Mouse (Mus musculus): ENCODE data around the gene Tbcd.

Tbcd gene

DNA sequence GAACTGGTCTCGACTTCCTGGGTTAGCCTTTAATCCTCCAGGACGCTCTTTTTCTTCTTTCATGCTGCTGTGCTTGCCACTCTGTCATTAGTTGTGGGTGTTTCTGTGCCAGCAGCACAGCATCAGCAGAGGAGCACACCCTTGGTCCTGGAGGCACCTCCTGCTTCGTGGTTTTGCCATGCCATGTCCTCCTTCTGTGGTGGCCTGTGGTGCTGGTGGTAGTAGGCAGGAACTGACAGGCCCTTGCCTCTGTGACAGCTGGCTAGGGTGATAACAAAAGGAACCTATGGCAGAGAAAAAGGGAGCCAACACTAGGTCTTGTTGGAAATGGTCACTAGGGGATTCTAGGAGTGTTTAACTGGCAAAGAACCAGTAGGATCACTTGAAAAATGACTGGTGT lies 78.0 kb downstream of the Tbcd start:
- DNase-seq (ENCODE audit: low read depth, low spot score): no peak

DNA sequence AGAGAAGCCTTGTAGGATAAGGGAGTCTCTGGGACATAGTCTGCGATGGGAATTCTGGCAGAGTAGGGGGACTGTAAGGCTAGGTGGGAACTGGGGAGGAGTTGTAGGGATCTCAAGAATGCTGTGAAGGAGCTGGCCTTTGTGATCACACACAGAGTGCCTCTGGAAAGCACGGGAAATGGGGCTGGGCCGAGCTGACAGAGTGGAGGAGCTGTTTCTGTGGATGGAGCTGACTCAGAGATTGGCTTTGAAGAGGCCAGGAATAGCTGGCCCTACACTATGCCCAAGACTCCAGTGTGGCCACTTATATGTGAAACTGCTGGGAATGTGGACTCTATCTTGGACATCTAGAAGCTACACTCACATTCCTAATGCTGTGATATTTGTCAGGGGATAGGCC lies 84.8 kb downstream of the Tbcd start:
- no peak for DNase-seq (ENCODE audit: low read depth, low spot score)

DNA sequence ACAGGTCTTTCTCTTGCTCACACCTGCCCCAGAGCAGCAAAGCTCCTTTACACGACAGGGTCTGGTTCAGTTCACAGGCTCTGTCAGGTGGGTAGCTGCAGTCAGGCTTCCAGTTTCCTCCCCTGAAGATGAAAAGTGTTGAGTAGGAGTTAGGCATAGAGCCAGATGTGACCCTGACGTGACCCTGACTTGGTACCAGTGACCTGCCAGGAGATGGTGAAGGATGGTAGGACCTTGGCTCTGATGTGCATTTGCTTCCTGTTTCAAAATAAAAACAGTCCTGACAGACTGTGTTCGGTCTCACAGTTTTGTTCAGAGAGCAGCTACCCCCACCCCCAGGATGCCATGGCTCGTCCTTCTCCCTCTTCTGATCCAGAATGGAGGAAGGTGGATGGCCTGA lies 90.7 kb downstream of the Tbcd start:
- DNase-seq (ENCODE audit: low read depth, low spot score): no peak

DNA sequence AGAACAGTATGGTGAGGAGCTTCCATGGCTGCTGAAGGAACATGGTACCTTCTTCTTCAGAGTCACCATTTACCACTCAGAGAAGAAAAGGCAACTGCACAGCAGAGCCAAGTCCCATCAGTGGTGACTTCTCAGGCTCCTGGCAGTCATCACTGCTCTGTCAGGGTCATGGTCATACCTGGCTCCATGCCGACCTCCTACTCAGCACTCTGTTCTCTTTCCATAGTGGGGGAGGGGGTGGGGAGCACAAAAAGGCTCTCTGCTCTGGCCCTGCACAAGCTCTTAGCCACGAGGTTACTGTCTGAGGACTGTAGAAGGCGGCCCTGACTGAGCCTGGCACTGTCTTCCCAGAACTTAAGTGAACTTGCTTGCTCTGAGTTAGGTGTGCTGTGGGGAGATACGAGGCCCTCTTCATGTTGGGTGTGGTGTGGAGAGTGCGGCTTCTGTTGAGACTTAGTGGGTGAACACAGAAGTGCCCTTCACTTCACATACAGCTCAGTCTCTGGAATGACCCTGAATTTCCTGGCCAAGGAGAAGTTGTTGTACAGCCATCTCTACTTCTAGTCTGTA lies 91.6 kb downstream of the Tbcd start:
- DNase-seq (ENCODE audit: low read depth, low spot score): no peak

DNA sequence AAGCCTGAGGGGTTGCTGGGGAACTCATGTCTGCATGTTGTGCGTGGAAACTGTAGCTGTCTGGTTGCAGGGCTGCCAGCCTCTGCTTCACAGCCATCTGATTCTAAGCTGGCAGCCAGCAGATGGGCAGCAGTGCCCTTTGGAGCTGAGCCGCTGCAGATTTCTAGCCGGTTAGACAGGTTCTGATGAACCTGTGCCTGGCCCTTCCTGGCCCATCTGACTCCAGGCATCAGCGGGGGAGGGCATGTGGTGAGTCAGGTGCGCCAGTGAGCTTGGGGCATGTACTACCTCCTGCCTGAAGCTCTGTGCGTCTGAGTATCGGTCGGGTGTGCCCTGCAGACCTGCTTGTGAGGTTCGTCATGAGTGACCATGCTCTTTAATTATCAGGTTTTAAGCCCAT lies 92.2 kb downstream of the Tbcd start:
- DNase-seq (ENCODE audit: low read depth, low spot score): no peak

GRCm38 (mm10) chr11:121544755-121545397 lies 93.1 kb downstream of the Tbcd start:
- no peak for DNase-seq (ENCODE audit: low read depth, low spot score)

GRCm38 (mm10) chr11:121545398-121546034 lies 93.8 kb downstream of the Tbcd start:
- no peak for DNase-seq (ENCODE audit: low read depth, low spot score)

GRCm38 (mm10) chr11:121547234-121547633 lies 95.5 kb downstream of the Tbcd start:
- no peak for DNase-seq (ENCODE audit: low read depth, low spot score)

GRCm38 (mm10) chr11:121547925-121548324 lies 96.2 kb downstream of the Tbcd start:
- no peak for DNase-seq (ENCODE audit: low read depth, low spot score)

GRCm38 (mm10) chr11:121548996-121549842 lies 97.5 kb downstream of the Tbcd start:
- DNase-seq (ENCODE audit: low read depth, low spot score): no peak

DNA sequence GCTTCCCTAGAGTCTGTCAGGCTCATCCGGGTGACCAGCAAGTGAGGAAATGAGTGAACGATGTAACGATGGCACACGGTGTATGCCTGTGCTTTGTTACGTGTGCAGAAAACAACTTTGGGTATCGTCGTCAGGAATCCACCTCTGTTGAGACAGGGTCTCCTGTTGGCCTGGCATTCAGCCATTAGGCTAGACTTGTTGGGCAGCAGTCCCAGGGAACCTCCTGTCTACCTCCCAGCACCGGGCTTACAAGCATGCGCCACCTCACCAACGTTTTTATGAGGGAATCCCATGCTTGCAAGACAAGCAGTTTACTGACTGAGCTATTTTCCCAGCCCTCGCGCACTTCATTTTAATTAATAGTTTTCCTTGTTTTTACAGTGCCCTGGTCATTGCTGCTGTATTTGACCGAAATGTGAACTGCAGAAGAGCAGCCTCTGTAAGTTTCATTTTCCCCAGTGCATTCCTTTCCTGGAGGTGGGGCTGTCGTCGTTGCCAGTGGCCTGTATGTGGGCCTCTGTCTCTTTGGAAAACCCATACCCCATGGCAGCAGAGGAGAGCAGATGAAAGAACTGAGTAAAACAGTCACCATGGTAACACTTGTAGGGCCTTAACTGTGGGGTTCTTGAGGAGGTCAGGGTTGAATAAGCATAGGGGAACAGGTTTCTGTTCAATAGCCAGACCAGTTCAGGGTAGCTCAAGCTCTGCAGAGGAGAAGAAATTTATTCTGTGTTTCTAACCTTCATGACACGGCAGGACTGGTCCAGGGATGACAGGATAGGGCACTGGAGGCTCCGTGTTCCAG lies 98.3 kb downstream of the Tbcd start:
- DNase-seq (ENCODE audit: low read depth, low spot score): no peak

- DNase-seq (ENCODE audit: low read depth, low spot score): no peak
These were observed 99.6 kb downstream of the Tbcd start for GRCm38 (mm10) chr11:121551206-121551799.

GRCm38 (mm10) chr11:121552167-121552566 lies 100.4 kb downstream of the Tbcd start:
- no peak for DNase-seq (ENCODE audit: low read depth, low spot score)

DNA sequence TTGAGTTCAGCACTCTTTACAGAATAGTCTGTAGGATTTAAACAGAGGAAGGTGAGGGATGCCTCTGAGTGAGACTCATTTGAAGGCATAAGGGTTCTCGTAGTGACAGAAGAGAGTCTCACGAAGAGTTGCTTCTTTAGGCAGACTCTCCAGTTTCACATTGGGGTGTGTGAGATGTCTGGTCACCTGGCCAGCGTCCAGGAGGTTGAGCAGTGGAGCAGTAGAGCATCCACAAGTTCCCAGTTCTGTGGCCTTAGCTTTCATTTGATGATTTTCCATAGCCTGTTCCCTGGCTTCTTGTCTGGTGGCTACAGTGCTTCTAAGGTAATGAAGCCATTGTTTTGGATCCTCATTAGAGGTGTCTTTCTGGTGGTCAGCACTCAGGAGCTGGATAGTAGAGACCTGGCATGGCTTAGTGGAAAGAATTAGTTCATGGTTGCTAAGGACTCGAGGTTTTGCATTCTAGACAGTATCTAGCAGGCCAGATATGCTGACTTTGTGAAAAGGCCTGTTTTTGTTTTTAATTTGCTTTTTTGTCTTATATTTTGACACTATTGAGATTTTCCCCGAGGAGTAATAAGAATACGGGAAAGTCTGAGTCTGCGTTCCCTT lies 101.2 kb downstream of the Tbcd start:
- no peak for DNase-seq (ENCODE audit: low read depth, low spot score)

DNA sequence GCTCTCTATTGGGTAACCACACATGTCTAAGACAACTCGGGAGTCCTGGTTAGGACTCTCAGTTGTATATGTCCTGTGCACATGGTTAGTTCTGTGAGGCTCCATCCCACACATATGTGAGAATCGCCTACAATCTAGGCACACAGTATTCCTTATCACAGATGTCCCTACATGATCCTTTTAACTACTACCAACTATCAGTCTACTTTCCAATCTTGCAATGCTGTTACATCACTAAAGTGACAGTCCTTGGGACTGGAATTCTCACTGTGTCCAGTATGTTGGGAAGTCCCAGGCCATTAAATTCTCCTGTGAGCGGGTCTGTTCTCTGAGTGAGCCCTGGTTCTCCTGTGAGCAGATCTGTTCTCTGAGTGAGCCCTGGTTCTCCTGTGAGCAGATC lies 101.7 kb downstream of the Tbcd start:
- no peak for DNase-seq (ENCODE audit: low read depth, low spot score)

GRCm38 (mm10) chr11:121556727-121557126 lies 105.0 kb downstream of the Tbcd start:
- no peak for DNase-seq (ENCODE audit: low read depth, low spot score)

DNA sequence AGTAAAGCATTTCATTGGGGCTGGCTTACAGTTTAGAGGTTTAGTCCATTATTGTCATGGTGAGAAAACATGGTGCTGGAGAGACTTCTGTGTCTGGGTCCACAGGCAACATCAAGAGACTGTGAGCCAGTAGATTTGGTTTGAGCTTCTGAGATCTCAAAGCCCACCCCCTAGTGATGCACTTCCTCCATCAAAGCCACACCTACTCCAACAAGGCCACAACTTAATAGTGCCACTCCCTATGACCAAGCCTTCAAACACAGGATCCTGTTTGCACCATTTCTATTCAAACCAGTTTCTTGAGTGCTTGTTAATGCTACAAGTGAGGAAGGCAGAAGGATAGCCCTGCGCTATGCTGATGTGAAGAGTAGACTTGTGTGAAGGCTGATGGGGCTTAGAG lies 106.2 kb downstream of the Tbcd start:
- DNase-seq (ENCODE audit: low read depth, low spot score): peak; percentile 52

- DNase-seq (ENCODE audit: low read depth, low spot score): no peak
These were observed 106.8 kb downstream of the Tbcd start for GRCm38 (mm10) chr11:121558522-121558921.

DNA sequence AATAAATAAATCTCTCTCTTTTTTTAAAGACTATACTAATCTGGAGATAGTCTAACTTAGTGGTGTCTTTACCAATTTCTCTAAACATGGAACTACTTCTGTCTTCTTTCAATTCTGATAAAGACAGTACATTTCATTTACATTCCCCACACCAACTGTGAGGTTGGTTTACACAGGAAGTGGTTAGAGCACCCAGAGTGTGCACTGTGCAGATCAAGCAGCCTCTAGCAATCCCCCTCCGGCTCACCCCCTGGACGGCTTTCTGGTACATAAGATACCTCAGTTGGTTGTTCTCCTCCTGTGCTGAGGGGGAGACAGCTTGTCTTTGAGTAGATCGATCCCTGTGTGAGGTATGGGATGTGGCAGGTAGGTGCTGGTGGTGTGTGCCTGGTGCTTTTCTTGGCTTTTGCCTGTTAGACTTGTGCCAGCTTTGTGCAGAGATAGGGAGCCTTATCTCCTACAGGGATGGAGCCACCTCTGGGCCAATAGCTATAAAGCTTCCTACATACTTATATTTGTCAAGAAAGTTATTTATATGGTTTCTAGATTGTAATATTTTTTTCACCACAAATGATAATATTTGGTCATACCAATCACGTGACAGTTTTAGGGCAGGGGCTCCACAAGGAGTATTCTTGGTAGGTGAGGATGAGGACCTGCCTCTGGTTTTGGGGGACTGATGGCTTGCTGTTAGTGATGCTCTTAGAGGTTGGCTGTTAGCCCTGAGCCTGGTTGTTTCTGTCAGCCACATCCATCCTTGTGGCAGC lies 108.0 kb downstream of the Tbcd start:
- DNase-seq (ENCODE audit: low read depth, low spot score): no peak

- DNase-seq (ENCODE audit: low read depth, low spot score): peak; percentile 11
These were observed 108.5 kb downstream of the Tbcd start for GRCm38 (mm10) chr11:121560294-121560663.

All from ZHBTc4 (cell line).